Mouse (Mus musculus): Measurements from ENCODE around the gene Cd7.
"Not testable (repeated sequence)": the region's sequence is repeated elsewhere in the genome, so short reads cannot be mapped to it uniquely, and the experiment has no call there.

The Cd7 gene

DNA sequence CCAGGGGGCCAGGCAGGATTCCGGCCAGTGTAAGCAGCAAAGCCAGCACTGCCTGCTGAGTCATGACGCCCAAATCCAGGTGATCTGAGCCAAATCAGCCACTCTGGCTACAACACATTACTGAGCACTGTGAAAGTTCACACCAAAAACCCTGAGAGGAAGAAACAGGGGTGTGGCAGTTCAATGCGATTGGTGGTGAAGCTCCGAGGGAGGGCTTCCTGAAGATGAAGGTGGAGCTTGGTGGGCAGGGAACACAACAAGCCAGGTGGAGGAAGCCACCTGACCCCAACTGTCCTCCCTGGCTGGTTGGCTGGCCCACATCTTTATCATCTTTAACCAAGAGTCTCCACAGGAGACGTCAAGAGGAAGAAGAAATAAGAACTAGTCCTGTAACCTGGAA is at the start of gene Cd7:
Gene Cd7 (minus strand): TSS at position 117 of the 400 bp plus-strand sequence.
- no peak for DNase-seq (ENCODE audit: low spot score in 2 of 2)

DNA sequence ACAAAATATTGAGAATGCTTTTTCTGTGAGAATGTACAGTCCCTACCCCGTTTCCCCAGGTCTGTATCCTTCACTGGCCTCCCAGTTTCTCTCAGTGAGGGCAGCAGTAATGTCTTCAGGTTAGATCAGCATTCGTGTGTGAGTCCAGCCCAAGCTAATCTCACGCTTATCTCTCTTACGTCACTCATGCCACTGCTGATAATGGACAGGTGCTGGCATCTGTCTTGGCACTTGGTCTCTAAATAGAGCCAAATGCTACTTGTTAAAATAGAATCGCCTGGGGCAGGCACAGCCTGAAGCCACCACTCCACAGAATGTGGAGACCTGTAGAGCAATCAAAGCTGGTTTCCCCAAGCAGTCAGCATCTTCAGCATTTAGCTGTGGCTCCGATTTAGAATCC is 49.8 kb upstream of the Cd7 start:
- DNase-seq (ENCODE audit: low spot score in 2 of 2), result no peak

DNA sequence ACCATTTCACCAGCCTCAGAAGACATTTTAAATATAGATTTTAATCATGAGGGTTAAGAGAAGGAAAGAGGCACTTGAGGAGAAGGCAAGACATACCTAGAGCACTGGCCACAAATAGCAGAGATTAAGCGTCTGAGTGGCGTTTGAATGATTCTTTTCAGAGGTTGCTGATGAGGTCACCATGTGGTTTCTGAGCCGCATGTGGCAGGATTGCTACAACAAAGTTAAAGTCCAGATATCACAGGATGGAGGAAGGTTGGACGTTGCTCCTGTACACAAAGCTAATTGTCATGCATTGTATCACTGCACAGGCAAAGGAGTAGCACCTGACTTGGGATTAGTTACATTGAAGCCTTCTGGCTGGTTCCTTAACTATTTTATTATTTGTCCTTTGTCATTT is 47.1 kb upstream of the Cd7 start:
- DNase-seq (ENCODE audit: low spot score in 2 of 2), result no peak

DNA sequence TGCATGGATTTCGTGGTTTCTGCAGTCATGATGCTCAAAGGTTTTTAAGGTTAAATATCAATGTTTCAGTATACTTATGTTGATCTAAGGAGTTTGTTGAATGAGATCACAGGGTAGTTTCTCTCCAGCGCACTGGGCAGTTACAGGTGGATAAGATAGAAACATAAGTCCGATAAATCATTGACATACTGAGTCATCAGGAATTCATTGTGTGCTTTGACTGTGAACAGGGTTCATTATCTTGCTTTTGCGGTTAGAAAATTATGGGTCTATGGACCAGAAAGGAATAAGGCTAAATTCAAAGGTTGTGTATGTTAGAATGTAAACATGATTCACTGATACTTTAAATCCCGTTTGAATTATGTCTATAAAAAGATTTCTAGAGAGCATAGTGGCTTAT is 46.0 kb upstream of the Cd7 start:
- no peak for DNase-seq (ENCODE audit: low spot score in 2 of 2)

DNA sequence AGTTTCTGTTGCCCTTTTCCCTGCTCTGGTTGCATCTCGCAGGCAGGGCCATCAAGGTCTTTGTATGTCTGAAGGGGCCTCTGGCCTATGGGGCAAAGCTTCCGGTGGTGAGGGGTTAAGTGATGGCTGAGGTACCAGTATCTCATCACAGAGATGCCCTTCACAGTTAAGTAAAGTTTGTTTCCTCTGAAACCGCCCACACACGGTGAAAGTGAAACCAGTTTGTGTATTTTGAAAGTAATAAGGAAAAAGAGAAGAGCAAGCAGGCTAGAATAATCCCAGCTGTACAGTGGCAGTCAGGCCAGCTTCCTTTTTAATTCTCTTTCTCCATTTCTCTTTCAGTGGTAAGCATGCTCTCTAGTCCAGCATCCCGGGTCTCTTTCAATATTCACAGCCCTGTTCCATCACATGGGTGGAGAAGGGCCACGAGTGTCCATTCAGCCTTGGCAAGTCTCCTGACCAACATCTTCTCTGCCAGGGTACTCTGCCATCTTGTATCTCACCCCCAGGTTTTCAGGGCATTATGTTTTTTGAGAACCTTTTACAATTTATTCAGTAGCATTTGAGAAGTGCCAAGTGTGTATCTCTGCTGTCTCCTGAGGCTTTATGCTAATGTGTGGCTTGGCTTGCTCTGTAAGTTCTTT is 43.8 kb upstream of the Cd7 start:
- DNase-seq (ENCODE audit: low spot score in 2 of 2), result no peak

DNA sequence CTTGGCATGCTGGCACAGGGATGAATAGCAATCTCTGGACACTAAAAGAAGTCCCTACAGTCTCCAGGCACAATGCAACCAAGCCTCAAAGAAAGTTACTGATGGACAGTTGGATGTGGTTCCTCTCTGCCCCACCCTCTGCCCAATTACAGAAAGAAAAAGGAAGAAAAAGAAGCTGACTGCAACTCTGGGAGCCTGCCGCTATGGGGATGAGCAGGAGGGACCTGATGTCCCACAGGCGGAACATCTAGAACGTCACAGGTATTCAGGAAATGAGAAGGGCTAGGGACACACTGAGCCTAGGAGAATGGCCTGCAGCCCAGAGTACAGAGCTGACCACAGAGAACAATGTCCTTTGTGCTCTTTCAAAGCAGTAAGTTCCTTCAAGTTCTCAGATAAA is 43.0 kb upstream of the Cd7 start:
- DNase-seq (ENCODE audit: low spot score in 2 of 2), result no peak

DNA sequence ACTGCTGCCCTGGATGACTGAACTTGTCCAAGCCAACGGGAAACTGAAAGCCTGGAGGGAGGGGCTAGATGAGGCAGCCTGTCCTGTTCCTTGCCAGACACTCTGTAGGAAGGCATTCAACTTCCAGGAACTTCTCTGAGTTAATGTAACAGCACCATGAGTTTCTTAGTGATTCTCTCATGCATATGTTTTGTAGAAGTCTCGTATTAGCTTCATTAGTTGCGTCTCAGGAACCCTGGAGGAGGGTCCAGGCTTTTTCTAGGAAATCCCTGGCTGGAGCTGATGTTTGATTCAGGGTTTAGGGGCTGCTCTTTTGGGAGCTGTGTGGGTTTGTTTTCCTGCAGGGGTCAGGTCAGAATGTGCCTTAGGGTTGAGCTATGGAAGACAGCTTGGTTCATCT is 41.9 kb upstream of the Cd7 start, which contains the start of gene Sectm1a:
Gene Sectm1a (minus strand): TSS at position 101 of the 400 bp plus-strand sequence.
- DNase-seq (ENCODE audit: low spot score in 2 of 2), result no peak

DNA sequence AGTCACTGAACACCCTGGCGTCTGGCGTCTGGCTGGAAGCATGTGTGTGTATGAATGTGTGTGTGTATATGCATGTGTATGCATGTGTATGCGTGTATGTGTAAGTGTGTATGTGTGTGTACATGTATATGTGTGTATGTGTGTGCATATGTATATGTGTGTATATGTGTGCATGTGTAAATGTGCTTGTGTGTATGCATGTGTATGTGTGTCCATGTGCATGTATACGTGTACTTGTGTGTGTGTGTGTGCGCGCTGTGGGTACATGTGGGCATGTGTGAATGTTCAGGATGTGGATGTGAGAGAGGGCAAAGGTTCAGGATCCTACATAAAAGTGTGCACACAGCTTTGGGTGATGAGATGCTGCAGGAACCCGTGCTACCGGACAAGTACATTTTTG is 41.1 kb upstream of the Cd7 start:
- no peak for DNase-seq (ENCODE audit: low spot score in 2 of 2)

DNA sequence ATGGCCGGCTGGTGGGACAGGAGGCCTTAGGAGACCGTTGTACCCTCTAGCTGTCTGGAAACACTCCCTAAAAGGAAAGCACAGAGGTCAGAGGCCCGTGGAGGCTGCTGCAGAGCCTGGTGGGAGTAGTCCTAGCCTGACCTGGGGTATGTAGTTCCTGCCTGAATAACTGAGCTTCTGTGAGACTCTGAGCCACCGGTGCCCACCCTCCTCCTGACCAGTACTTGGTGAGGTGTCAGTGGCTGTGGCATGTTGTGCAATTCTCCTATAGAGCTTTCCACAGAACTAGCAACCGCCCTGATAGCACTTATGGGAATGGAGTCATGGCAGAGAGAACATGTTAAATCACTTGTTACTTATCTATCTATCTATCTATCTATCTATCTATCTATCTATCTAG is 36.4 kb upstream of the Cd7 start:
- DNase-seq (ENCODE audit: low spot score in 2 of 2), result no peak

DNA sequence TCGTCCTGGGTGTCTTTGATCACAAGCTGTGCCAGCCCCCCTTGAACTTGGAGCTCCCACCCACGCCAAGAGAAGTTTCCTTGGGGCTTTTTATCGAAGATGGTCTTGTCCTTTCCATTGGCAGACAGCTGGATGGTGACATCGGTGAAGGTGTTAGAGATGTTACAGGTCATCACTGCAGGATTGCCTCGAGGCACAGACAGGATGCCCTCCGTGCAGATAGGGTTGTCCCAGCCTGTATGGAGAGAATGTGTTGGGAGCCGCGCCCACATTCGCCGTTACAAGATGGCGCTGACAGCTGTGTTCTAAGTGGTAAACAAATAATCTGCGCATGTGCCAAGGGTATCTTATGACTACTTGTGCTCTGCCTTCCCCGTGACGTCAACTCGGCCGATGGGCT is 30.4 kb upstream of the Cd7 start:
- DNase-seq (ENCODE audit: low spot score in 2 of 2), result not testable (repeated sequence)

DNA sequence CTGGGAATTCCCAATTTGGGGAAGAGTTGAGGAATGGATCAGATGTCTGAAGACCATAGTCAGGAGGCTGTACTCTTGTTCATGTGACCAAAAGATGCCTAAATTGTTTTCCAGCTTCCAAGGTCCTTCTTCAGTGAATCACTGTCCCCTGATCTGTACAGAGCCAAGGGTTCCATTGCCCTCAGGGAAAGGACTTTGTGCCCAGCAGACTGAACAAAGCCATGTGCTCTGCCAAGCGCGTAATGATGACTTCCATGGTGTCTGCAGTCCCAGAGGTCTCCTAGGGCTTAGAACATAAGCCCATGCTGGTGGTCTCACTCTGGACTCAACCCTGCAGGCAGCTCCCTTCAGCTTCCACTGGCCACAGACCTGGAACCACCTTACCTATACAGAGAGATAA is 28.7 kb upstream of the Cd7 start:
- DNase-seq (ENCODE audit: low spot score in 2 of 2), result no peak

DNA sequence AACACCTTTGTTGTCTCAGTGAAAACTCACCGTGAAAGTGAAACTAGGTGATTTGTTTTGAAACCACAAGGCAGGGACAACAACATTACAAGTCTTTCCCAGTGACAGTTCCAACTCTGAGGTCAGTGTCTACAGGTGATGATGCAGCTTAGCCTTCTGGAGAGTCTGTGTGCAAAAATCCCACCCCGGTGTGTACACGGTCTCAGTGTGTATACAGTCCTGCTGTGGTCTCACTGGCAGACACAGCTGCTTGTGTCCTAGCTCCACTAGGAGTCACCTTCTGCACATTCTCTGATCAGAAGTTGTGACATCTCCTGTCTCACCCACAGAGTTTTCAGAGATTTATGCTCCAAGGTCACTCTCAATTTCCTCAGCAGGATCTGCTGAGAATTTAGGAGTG is 25.0 kb upstream of the Cd7 start:
- no peak for DNase-seq (ENCODE audit: low spot score in 2 of 2)

DNA sequence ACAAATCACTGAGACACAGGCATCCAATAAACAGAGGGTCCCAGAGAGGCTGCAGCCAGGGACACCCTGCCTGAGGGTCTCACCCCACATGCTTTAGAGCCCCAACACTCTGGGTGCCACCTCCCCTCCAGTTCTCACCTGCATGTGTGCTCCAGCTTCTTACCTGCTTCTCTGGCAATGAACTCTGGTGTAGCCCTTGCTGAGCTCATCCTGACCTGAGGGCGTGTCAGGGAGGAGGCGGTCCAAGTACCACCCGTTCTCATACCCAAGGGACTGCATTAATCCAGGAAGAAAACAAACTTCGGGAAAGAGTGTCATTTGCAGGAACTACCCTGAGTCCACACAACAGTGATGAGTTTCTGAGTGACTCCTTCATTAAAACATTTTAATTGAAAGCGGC is 24.2 kb upstream of the Cd7 start, which contains the start of gene Sectm1b:
Gene Sectm1b (minus strand): TSS at position 191 of the 400 bp plus-strand sequence.
- no peak for DNase-seq (ENCODE audit: low spot score in 2 of 2)

DNA sequence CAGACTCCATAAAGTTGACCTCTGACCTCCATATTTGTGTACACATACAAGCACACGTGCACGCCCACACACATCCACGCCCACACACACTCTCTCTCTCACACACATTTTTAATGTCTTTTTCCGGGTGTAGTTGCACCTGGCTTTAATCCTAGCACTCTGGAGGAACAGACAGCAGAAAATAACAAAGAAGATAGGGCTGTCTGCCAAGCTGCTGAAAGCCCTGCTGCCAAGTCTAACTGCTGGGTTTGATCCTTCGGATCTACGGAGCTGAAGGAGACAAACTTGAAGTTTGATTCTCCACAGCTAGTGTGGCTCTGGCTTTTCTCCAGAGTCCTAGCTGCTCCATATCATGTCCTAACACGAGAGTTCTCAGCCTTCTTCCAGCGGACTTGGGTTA is 22.4 kb upstream of the Cd7 start:
- no peak for DNase-seq (ENCODE audit: low spot score in 2 of 2)

DNA sequence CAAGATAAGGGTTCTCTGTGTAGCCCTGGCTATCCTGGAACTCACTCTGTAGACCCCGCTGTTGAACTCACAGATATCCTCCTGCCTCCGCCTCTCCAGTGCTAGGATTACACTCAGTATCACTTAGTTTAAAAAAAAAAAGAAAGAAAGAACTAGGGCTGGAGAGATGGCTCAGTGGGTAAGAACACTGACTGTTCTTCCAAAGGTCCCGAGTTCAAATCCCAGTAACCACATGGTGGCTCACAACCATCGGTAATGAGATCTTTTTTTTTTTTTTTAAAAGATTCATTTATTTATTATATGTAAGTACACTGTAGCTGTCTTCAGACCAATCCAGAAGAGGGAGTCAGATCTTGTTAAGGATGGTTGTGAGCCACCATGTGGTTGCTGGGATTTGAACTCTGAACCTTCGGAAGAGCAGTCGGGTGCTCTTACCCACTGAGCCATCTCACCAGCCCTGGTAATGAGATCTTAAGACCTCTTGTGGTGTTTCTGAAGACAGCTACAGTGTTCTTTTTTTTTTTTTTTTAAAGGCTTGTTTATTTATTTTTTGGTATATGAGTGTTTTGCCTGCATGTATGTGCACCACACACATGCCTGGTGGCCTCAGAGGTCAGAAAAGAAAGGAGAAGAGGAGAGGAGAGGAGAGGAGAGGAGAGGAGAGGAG is 21.3 kb upstream of the Cd7 start:
- not testable (repeated sequence) for DNase-seq (ENCODE audit: low spot score in 2 of 2)

DNA sequence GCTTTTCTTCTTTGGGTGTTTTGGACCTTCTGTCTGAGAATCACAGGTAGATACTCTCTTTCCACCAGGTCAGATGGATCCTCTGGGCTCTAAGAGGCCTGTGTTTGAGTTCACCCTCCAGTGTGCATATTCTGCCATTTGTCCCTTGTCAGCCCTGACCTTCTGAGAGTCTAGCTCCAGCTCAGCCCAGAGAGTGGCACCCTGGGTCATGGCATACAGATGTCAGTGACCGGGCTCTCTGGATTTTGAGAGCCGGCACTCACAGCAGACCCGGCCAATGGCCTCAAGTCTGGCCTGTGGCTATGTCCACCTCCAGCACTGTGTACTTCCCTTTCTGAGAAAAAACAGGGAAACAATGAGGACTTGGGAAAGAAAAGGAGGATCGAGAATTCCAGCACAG is 20.3 kb upstream of the Cd7 start:
- no peak for DNase-seq (ENCODE audit: low spot score in 2 of 2)

DNA sequence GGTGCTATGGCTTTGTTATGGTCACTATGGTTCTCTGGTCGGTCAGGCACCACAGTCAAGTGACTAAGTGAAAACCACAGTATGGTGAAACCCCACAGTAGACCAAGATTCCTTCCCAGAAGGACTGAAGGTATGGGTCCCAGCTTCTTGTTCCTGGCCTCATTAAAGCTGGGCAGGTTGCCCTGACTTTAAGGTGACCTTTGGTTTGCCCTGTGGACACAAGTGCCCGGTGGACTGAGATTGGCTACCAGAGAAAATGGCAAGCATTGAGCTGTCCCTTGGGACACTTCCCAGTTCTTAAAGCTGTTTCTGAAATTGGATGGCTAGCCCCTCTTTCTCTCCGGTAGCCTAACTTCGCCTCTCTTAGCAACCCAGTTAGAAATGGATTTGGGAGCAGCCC is 19.7 kb upstream of the Cd7 start:
- DNase-seq (ENCODE audit: low spot score in 2 of 2), result no peak

DNA sequence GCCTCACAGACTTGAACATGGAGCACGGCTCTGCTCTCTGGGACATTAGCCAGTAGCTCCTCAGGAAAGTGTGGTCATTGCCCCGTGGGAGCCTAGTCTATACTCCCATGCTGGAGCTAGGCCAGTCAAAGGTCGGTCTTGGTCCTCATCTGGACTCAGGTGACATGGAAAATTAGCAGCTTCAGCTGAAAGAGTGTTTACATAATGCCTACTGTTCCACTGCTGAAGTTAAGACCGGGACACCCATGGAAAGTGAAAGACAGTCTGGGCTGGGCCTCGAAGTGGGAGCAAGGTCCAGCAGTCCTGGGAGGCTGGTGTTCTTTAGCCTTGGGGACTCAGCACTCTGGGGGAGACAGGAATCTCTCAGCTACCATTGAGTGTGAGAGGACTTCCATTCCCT is 18.9 kb upstream of the Cd7 start:
- DNase-seq (ENCODE audit: low spot score in 2 of 2), result no peak

DNA sequence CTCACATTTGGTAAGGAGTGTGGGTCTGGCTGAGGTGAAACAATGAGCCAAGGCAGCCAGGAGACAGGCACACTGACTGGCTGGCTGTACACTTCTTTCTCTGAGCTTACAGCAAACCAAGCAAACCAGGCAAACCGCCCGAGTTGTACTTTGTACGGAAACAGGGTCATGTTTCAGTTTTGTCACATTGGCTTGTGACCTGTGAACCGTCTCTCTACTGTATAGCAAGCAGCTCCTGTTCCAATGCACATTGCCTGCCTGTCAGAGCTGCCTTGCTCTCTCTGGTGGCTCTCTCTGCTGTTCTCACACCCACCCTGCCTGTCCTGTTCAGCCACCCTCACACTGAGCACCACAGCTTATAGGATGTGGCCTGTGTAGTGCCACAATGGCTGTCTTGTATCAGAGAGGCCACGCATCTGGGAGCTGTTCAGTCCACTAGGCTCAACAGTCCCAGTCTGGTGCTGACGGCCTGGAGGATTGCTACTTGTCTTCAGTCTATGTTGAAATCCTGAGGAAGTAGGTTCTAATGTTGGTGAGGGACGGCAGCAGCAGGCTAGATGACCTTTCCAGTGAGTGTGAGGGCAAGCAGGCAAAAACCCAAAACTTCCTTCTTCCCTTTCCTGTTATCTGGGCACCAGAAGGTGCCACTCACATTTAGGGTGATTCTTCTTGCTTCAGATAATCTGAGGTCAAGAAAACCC is 17.5 kb upstream of the Cd7 start:
- no peak for DNase-seq (ENCODE audit: low spot score in 2 of 2)

DNA sequence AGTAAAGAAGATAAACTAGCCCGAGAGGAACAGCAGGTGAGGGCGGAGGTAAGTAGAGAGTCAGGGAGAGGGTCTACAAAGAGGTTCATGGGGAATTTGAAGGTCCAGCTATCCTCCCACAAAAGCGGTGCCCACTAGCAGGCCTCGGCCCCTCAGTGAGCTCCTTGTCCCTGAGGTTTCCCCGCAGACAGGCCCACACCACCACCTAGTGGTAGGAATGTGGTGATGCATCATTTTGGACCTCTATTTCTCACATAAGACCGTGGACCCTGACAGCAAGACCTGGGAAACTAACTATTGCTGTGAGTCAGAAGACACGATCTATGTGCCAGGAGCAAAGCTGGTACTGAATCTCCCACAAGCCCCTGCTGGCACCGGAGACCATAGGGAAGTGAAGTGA is 14.3 kb upstream of the Cd7 start:
- peak; percentile 49 to 78 for DNase-seq (ENCODE audit: low spot score in 2 of 2)

DNA sequence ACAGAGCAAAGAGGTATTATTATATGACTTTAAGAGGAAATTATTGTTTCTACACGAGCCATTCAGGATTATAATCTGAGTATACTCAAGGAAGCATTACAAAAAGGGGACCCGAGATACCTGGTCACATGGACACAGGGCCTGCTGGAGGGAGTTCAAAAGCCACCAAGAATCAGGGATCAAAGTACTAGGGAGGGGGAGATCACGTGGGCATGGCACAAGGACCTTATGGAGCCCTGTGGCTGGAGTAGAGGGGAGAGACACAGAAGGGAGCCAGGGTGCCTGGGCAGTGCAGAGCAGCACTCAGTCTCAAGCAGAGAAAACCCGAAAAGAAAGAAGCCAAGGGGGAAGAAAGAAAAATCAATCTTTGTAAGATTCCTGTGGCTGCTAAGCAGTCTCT is 13.2 kb upstream of the Cd7 start:
- DNase-seq (ENCODE audit: low spot score in 2 of 2), result no peak

DNA sequence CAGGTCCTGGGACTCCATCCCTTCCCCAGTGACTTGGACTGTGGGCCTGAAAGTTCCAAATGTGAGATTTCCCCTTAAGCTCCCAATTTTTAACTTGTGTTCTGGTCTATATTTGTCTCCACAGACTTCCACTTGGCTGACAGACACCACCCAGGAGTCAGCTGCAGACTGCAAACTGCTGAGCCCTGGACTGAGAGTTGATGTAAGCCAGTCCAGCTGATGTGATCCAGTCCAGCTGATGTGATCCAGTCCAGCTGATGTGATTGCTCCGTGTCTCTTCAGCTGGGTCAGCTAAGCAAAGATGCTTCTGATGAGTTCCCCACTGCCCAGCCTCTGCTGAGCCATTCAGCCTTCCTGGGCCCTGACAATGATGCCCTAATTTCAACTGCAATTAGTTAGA is 12.6 kb upstream of the Cd7 start:
- DNase-seq (ENCODE audit: low spot score in 2 of 2), result no peak

DNA sequence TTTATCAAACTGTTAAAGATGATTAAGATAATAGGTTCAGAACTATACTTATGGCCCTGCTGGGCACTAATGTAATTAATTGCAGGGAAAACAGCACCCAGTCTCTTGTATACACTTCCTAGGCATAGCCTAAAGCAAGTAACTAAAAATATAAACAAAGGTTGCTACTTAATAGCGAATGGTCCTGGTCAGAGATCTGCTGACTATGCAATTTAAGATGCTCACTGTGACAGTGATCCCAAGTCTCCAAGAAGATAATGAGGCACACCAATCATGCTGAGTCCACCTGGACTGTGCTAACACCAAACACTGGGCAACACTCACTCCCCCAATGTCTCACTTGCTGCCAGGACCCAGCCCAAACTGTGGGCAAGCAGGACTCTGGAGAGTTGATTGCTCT is 10.6 kb upstream of the Cd7 start:
- no peak for DNase-seq (ENCODE audit: low spot score in 2 of 2)

Measured in frontal cortex, postnatal 25 days (tissue).